Comparison of ENCODE assay signal across 9 mouse cellular contexts in the genomic region with DNA sequence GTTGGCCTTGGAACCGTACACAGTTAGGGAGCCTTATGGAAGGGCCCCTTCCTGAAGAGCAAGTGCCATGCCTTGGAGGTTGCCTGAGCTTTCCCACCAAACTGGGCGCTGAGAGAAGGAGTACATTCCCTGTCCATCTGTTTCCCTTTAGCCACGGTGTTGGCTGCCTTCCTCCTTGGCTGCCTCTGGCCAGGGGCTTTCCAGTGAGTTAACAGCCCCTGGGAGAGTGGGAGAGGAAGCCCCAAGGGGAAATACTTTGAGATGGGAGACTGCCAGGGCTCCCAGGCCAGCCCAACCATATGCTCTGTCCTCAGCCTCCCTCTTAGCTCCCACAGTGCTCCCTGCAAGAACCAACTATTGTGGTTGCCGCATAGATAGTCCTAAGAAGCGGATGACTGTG.
DNase-seq lines count a peak whose midpoint lies in the region; ATAC-seq and TF ChIP-seq lines count a peak whose summit lies in the region.
"Had no signal": no experiment of that assay in that cellular context is flagged by ENCODE, and none has a peak within 500 bp of the region (broad histone marks: within the 10 kb centered on the region; RNA-seq: fewer than 3 reads in every experiment).

No protein-coding gene starts in this region.

- H3K4me2 ChIP-seq in kidney, embryonic 16.5 days (replicated peaks; ENCODE audit: low read depth, low read length), result no peak overlapping the region
- H3K4me2 ChIP-seq in limb, embryonic 14.5 days (replicated peaks; ENCODE audit: low read depth, low read length, severe bottlenecking), result no peak overlapping the region
- H3K4me2 ChIP-seq: kidney, embryonic 15.5 days had no signal

- intact Hi-C loops in gastrocnemius, adult 2 months (cut with DNase I), result no loop called here

- no peak; the same call in 1 of the 2 replicates for ATAC-seq in kidney, embryonic 16.5 days (ENCODE audit: low FRiP score, low TSS enrichment)
- 0 out of 2 replicates have a peak, but pooled peaks have one; percentile 15 for ATAC-seq in limb, embryonic 14.5 days (ENCODE audit: low FRiP score, low read depth)

- H3K27ac ChIP-seq in kidney, embryonic 16.5 days (ENCODE audit: low read length), result no peak overlapping the region
- no peak overlapping the region for H3K27ac ChIP-seq in gastrocnemius, adult 2 months
- H3K27ac ChIP-seq in limb, embryonic 14.5 days (replicated peaks; ENCODE audit: low read depth, low read length), result no peak overlapping the region
- H3K27ac ChIP-seq: kidney, embryonic 15.5 days had no signal

- H3K27me3 ChIP-seq in kidney, embryonic 16.5 days (ENCODE audit: insufficient read depth, low read length), result no peaks in the 10 kb centered on the region
- H3K27me3 ChIP-seq in limb, embryonic 14.5 days (ENCODE audit: control insufficient read depth, insufficient read depth, low read length), result no peaks in the 10 kb centered on the region
- H3K27me3 ChIP-seq: kidney, embryonic 15.5 days had no signal

- H3K9me3 ChIP-seq in kidney, embryonic 16.5 days (ENCODE audit: low read length), result no peaks in the 10 kb centered on the region
- no peaks in the 10 kb centered on the region for H3K9me3 ChIP-seq in limb, embryonic 14.5 days (ENCODE audit: control insufficient read depth, low read length)
- H3K9me3 ChIP-seq: kidney, embryonic 15.5 days had no signal

- H3K4me3 ChIP-seq in kidney, embryonic 16.5 days (ENCODE audit: low read length), result no peak overlapping the region
- no peak overlapping the region for H3K4me3 ChIP-seq in gastrocnemius, adult 2 months
- H3K4me3 ChIP-seq in limb, embryonic 14.5 days (replicated peaks; ENCODE audit: low read length), result no peak overlapping the region
- H3K4me3 ChIP-seq: kidney, embryonic 15.5 days had no signal

- WGBS in kidney, embryonic 16.5 days, result 58% methylated on average over 5 of the region's 5 CpGs
- WGBS in limb, embryonic 14.5 days, result 56% methylated on average over 4 of the region's 5 CpGs

- TF ChIP-seq POLR2A in limb, embryonic 14.5 days (IDR thresholded peaks at IDR 0.05; ENCODE audit: borderline replicate concordance, extremely low read depth, insufficient read depth, insufficient read length), result no peak

- peak; percentile 50 to 76 for DNase-seq in cerebellum, postnatal 10 days
- DNase-seq in cerebellum, adult 11 months, result no peak
- DNase-seq in kidney, postnatal 4 days, result peak; percentile 52 to 55
- peak; percentile 47 for DNase-seq in gastrocnemius, adult 2 months
- DNase-seq in limb, embryonic 14.5 days (ENCODE audit: low spot score), result peak; percentile 17
- DNase-seq in frontal cortex, postnatal 36 days (ENCODE audit: low spot score in 2 of 2), result no peak
- DNase-seq in frontal cortex, postnatal 14 days (ENCODE audit: low spot score in 2 of 2), result no peak

- no peak overlapping the region for H3K9ac ChIP-seq in kidney, embryonic 16.5 days (replicated peaks; ENCODE audit: low read length)
- no peak overlapping the region for H3K9ac ChIP-seq in limb, embryonic 14.5 days (ENCODE audit: low read depth, low read length, severe bottlenecking)
- H3K9ac ChIP-seq: kidney, embryonic 15.5 days had no signal

- H3K36me3 ChIP-seq in kidney, embryonic 16.5 days (ENCODE audit: insufficient read depth, low read length), result no peaks in the 10 kb centered on the region
- no peaks in the 10 kb centered on the region for H3K36me3 ChIP-seq in limb, embryonic 14.5 days (ENCODE audit: control insufficient read depth, insufficient read depth, low read length)
- H3K36me3 ChIP-seq: kidney, embryonic 15.5 days had no signal

- TF ChIP-seq CTCF in gastrocnemius, adult 2 months (IDR thresholded peaks at IDR 0.05), result no peak

- no peaks in the 10 kb centered on the region for H3K4me1 ChIP-seq in kidney, embryonic 16.5 days (ENCODE audit: insufficient read depth, low read length)
- H3K4me1 ChIP-seq in limb, embryonic 14.5 days (ENCODE audit: control insufficient read depth, insufficient read depth, low read length), result peaks cover 13% of the 10 kb centered on the region

Comparison
In these comparisons a context has a peak if more than half of its experiments do, and no peak if none do; other contexts are left out.
1. DNase-seq: peak in cerebellum, postnatal 10 days (2 of 2), kidney, postnatal 4 days (2 of 2), gastrocnemius, adult 2 months (single experiment) and limb, embryonic 14.5 days (single experiment); none in cerebellum, adult 11 months (single experiment), frontal cortex, postnatal 36 days (0 of 2) and frontal cortex, postnatal 14 days (0 of 2).